Mouse (Mus musculus): Measurements from ENCODE around the gene Cacng2. TPM values are rescaled to one million over a fixed set of nuclear protein-coding genes. Genes with fewer than 3 reads are reported as not detected.

The Cacng2 gene
- polyA plus RNA-seq, 1 experiment from 2014 or later, result 2.4 TPM

- peaks cover 38% of the 10 kb centered on the region for H3K36me3 ChIP-seq (ENCODE audit: control insufficient read depth, insufficient read depth, low read length)
- peaks cover 8% of the 10 kb centered on the region; the same call in 1 of the 2 replicates for H3K4me1 ChIP-seq (replicated peaks; ENCODE audit: control insufficient read depth, insufficient read depth, low read length)
- H3K4me2 ChIP-seq (replicated peaks; ENCODE audit: low read depth, low read length), result no peak overlapping the region
- no peak for ATAC-seq (ENCODE audit: low FRiP score)
- 91% methylated on average over 6 of the region's 6 CpGs for WGBS
- H3K27ac ChIP-seq (ENCODE audit: low read depth, low read length), result no peak overlapping the region
- H3K27me3 ChIP-seq (ENCODE audit: control insufficient read depth, insufficient read depth, low read length), result peaks cover 3% of the 10 kb centered on the region
- H3K9me3 ChIP-seq (ENCODE audit: control insufficient read depth, low read length), result no peaks in the 10 kb centered on the region
- no peak overlapping the region for H3K9ac ChIP-seq (ENCODE audit: low read depth, low read length)
- DNase-seq (ENCODE audit: low spot score), result no peak
- H3K4me3 ChIP-seq (ENCODE audit: low read depth, low read length), result no peak overlapping the region
These were observed 159.1 kb downstream of the Cacng2 start for GRCm38 (mm10) chr15:77960693-77961092.

GRCm38 (mm10) chr15:77958071-77958470 lies 161.8 kb downstream of the Cacng2 start:
- H3K27me3 ChIP-seq (ENCODE audit: control insufficient read depth, insufficient read depth, low read length), result peaks cover 7% of the 10 kb centered on the region
- WGBS, result 74% methylated on average over 3 of the region's 3 CpGs
- H3K27ac ChIP-seq (ENCODE audit: low read depth, low read length), result no peak overlapping the region
- H3K9me3 ChIP-seq (ENCODE audit: control insufficient read depth, low read length), result no peaks in the 10 kb centered on the region
- ATAC-seq (ENCODE audit: low FRiP score) (no peak), DNase-seq (ENCODE audit: low spot score) (no peak)
- no peak overlapping the region for H3K4me3 ChIP-seq (ENCODE audit: low read depth, low read length)
- peaks cover 8% of the 10 kb centered on the region; the same call in 1 of the 2 replicates for H3K4me1 ChIP-seq (replicated peaks; ENCODE audit: control insufficient read depth, insufficient read depth, low read length)
- H3K36me3 ChIP-seq (ENCODE audit: control insufficient read depth, insufficient read depth, low read length), result peaks cover 26% of the 10 kb centered on the region
- H3K4me2 ChIP-seq (replicated peaks; ENCODE audit: low read depth, low read length), result no peak overlapping the region
- no peak overlapping the region for H3K9ac ChIP-seq (ENCODE audit: low read depth, low read length)

- no peak overlapping the region for H3K9ac ChIP-seq (ENCODE audit: low read depth, low read length)
- H3K4me3 ChIP-seq (ENCODE audit: low read depth, low read length), result no peak overlapping the region
- H3K4me1 ChIP-seq (replicated peaks; ENCODE audit: control insufficient read depth, insufficient read depth, low read length), result peaks cover 8% of the 10 kb centered on the region; the same call in 1 of the 2 replicates
- no peak overlapping the region for H3K27ac ChIP-seq (ENCODE audit: low read depth, low read length)
- H3K27me3 ChIP-seq (ENCODE audit: control insufficient read depth, insufficient read depth, low read length), result peaks cover 7% of the 10 kb centered on the region
- H3K9me3 ChIP-seq (ENCODE audit: control insufficient read depth, low read length), result no peaks in the 10 kb centered on the region
- H3K36me3 ChIP-seq (ENCODE audit: control insufficient read depth, insufficient read depth, low read length), result peaks cover 25% of the 10 kb centered on the region
- ATAC-seq (ENCODE audit: low FRiP score) (no peak), DNase-seq (ENCODE audit: low spot score) (peak; percentile 5)
- 59% methylated on average over 5 of the region's 5 CpGs for WGBS
- no peak overlapping the region for H3K4me2 ChIP-seq (replicated peaks; ENCODE audit: low read depth, low read length)
These were observed 162.2 kb downstream of the Cacng2 start for GRCm38 (mm10) chr15:77957625-77958024.

- Histone ChIP-seq H3K4me3 (ENCODE audit: low read depth, low read length) (peak within 1 kb of the TSS; percentile 54), H3K4me1 (replicated peaks; ENCODE audit: control insufficient read depth, insufficient read depth, low read length) (peaks cover 8% of the 10 kb centered on the region; the same call in 1 of the 2 replicates), H3K27ac (ENCODE audit: low read depth, low read length) (no peak within 1 kb of the TSS), H3K27me3 (ENCODE audit: control insufficient read depth, insufficient read depth, low read length) (peaks cover 7% of the 10 kb centered on the region), H3K36me3 (ENCODE audit: control insufficient read depth, insufficient read depth, low read length) (peaks cover 19% of the 10 kb centered on the region), H3K9ac (ENCODE audit: low read depth, low read length) (peak within 1 kb of the TSS; percentile 56), H3K4me2 (replicated peaks; ENCODE audit: low read depth, low read length) (peak within 1 kb of the TSS; percentile 84), H3K9me3 (ENCODE audit: control insufficient read depth, low read length) (no peaks in the 10 kb centered on the region)
- peak; percentile 94 for ATAC-seq (ENCODE audit: low FRiP score)
- peak; percentile 89 for DNase-seq (ENCODE audit: low spot score)
- WGBS, result under 1% methylated on average over 39 of the region's 39 CpGs
These were observed 163.4 kb downstream of the Cacng2 start, which contains the start of gene Foxred2 for GRCm38 (mm10) chr15:77956404-77956901. TSS of gene Foxred2 (minus strand) at chr15:77956722.

GRCm38 (mm10) chr15:77955440-77956403 lies 164.1 kb downstream of the Cacng2 start:
- Histone ChIP-seq H3K27me3 (ENCODE audit: control insufficient read depth, insufficient read depth, low read length) (peaks cover 7% of the 10 kb centered on the region), H3K9me3 (ENCODE audit: control insufficient read depth, low read length) (no peaks in the 10 kb centered on the region), H3K9ac (ENCODE audit: low read depth, low read length) (peak overlapping the region; percentile 56), H3K36me3 (ENCODE audit: control insufficient read depth, insufficient read depth, low read length) (peaks cover 12% of the 10 kb centered on the region), H3K4me3 (ENCODE audit: low read depth, low read length) (peak overlapping the region; percentile 54), H3K27ac (ENCODE audit: low read depth, low read length) (no peak overlapping the region), H3K4me1 (replicated peaks; ENCODE audit: control insufficient read depth, insufficient read depth, low read length) (peaks cover 8% of the 10 kb centered on the region; the same call in 1 of the 2 replicates), H3K4me2 (replicated peaks; ENCODE audit: low read depth, low read length) (peak overlapping the region; percentile 84)
- peak; percentile 61 for ATAC-seq (ENCODE audit: low FRiP score)
- no peak for DNase-seq (ENCODE audit: low spot score)
- 11% methylated on average over 52 of the region's 52 CpGs for WGBS

- H3K4me2 ChIP-seq (replicated peaks; ENCODE audit: low read depth, low read length), result no peak overlapping the region
- no peak overlapping the region for H3K27ac ChIP-seq (ENCODE audit: low read depth, low read length)
- H3K9me3 ChIP-seq (ENCODE audit: control insufficient read depth, low read length), result no peaks in the 10 kb centered on the region
- DNase-seq (ENCODE audit: low spot score), result no peak
- peaks cover 5% of the 10 kb centered on the region for H3K36me3 ChIP-seq (ENCODE audit: control insufficient read depth, insufficient read depth, low read length)
- H3K27me3 ChIP-seq (ENCODE audit: control insufficient read depth, insufficient read depth, low read length), result peaks cover 7% of the 10 kb centered on the region
- WGBS, result 95% methylated on average over 2 of the region's 2 CpGs
- no peak for ATAC-seq (ENCODE audit: low FRiP score)
- H3K4me3 ChIP-seq (ENCODE audit: low read depth, low read length), result no peak overlapping the region
- H3K9ac ChIP-seq (ENCODE audit: low read depth, low read length), result no peak overlapping the region
- H3K4me1 ChIP-seq (replicated peaks; ENCODE audit: control insufficient read depth, insufficient read depth, low read length), result peaks cover 8% of the 10 kb centered on the region; the same call in 1 of the 2 replicates
These were observed 165.5 kb downstream of the Cacng2 start for GRCm38 (mm10) chr15:77954362-77954761.

GRCm38 (mm10) chr15:77952921-77953320 lies 166.9 kb downstream of the Cacng2 start:
- H3K36me3 ChIP-seq (ENCODE audit: control insufficient read depth, insufficient read depth, low read length), result no peaks in the 10 kb centered on the region
- DNase-seq (ENCODE audit: low spot score) (no peak), ATAC-seq (ENCODE audit: low FRiP score) (no peak)
- no peak overlapping the region for H3K4me2 ChIP-seq (replicated peaks; ENCODE audit: low read depth, low read length)
- H3K4me3 ChIP-seq (ENCODE audit: low read depth, low read length), result no peak overlapping the region
- 89% methylated on average over 3 of the region's 3 CpGs for WGBS
- H3K27me3 ChIP-seq (ENCODE audit: control insufficient read depth, insufficient read depth, low read length), result peaks cover 7% of the 10 kb centered on the region
- no peak overlapping the region for H3K27ac ChIP-seq (ENCODE audit: low read depth, low read length)
- no peaks in the 10 kb centered on the region for H3K9me3 ChIP-seq (ENCODE audit: control insufficient read depth, low read length)
- no peak overlapping the region for H3K9ac ChIP-seq (ENCODE audit: low read depth, low read length)
- H3K4me1 ChIP-seq (replicated peaks; ENCODE audit: control insufficient read depth, insufficient read depth, low read length), result peaks cover 8% of the 10 kb centered on the region; the same call in 1 of the 2 replicates

GRCm38 (mm10) chr15:77949061-77949460 lies 170.8 kb downstream of the Cacng2 start:
- H3K27ac ChIP-seq (ENCODE audit: low read depth, low read length), result no peak overlapping the region
- H3K4me2 ChIP-seq (replicated peaks; ENCODE audit: low read depth, low read length), result no peak overlapping the region
- no peaks in the 10 kb centered on the region for H3K9me3 ChIP-seq (ENCODE audit: control insufficient read depth, low read length)
- no peak overlapping the region for H3K4me3 ChIP-seq (ENCODE audit: low read depth, low read length)
- ATAC-seq (ENCODE audit: low FRiP score), result no peak
- 91% methylated on average over 7 of the region's 7 CpGs for WGBS
- H3K27me3 ChIP-seq (ENCODE audit: control insufficient read depth, insufficient read depth, low read length), result no peaks in the 10 kb centered on the region
- no peak for DNase-seq (ENCODE audit: low spot score)
- no peak overlapping the region for H3K9ac ChIP-seq (ENCODE audit: low read depth, low read length)
- H3K36me3 ChIP-seq (ENCODE audit: control insufficient read depth, insufficient read depth, low read length), result no peaks in the 10 kb centered on the region
- no peaks in the 10 kb centered on the region for H3K4me1 ChIP-seq (replicated peaks; ENCODE audit: control insufficient read depth, insufficient read depth, low read length)
